In the genomic region with DNA sequence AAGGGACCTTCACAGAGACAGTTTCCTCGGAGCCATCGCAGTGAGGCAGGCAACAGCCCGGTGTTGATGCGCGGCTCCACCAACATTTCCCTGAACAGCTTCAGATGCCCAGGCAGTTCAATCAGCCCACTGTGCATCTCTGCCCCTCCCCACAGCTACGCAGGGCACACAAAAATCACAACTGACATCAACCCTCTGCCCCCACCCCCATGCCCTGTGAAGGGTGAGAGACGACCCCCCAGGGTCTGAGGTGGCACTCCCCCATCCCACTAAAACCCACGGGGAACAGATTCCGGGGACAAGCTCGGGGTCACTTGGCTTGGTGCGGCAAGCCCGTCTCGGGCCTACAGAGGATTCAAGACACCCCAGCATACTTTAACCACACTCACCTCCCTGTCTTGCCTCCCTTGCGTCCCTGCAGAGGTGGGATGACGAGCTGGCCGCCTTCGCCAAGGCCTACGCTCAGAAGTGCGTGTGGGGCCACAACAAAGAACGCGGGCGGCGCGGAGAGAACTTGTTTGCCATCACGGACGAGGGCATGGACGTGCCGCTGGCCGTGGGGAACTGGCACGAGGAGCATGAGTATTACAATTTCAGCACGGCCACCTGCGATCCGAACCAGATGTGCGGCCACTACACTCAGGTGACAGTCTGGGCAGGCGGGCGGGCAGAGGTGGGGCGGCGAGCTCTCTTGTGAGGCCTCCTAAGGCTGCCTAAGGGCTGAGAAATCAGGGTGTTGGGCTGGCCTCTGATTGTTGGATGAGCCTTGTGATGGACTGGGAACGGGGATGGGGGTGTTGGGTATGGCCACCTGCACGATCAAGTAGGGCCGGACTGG, we compare ENCODE assay signal across 9 mouse cellular contexts. TPM values are rescaled to one million over a fixed set of nuclear protein-coding genes. Genes with fewer than 3 reads are reported as not detected.
A peak's percentile ranks its signal among the peaks of the same experiment; 100 is the strongest.
DNase-seq lines count a peak whose midpoint lies in the region; ATAC-seq and TF ChIP-seq lines count a peak whose summit lies in the region.
"Had no signal": no experiment of that assay in that cellular context is flagged by ENCODE, and none has a peak within 500 bp of the region (broad histone marks: within the 10 kb centered on the region; RNA-seq: fewer than 3 reads in every experiment).

No protein-coding gene starts in this region.

- intact Hi-C loops in heart, postnatal 36 days (cut with DNase I), result no loop called here

- no peak overlapping the region; the same call in 1 of the 2 replicates for H3K4me3 ChIP-seq in heart, embryonic 15.5 days
- H3K4me3 ChIP-seq in ES-E14 (ENCODE audit: insufficient read depth in 1 of 2, low read depth in 1 of 2, low read length in 2 of 2, poor library complexity in 1 of 2, severe bottlenecking in 1 of 2), result peak overlapping the region; percentile 31 to 36; a peak in 3 of 4 replicates
- peak overlapping the region; percentile 13; the same call in 1 of the 2 replicates for H3K4me3 ChIP-seq in embryonic facial prominence, embryonic 14.5 days (ENCODE audit: low read depth, low read length)
- H3K4me3 ChIP-seq in midbrain, embryonic 12.5 days, result peak overlapping the region; percentile 12; the same call in 1 of the 2 replicates
- H3K4me3 ChIP-seq: myocyte had no signal

- H3K4me2 ChIP-seq in heart, embryonic 15.5 days, result peak overlapping the region; percentile 40
- peak overlapping the region; percentile 35 for H3K4me2 ChIP-seq in embryonic facial prominence, embryonic 14.5 days (ENCODE audit: low read depth, low read length)
- peak overlapping the region; percentile 14; the same call in 1 of the 2 replicates for H3K4me2 ChIP-seq in midbrain, embryonic 12.5 days (replicated peaks)

- in situ Hi-C loops in ES-E14 (cut with MboI; ENCODE audit: low sequenced_read_pairs in 2 of 2, unreplicated experiment in 2 of 2), result no loop called here

- peaks cover 25% of the 10 kb centered on the region for H3K4me1 ChIP-seq in heart, embryonic 15.5 days (replicated peaks)
- peaks cover 4 to 14% of the 10 kb centered on the region in 2 experiments; a peak in 2 of 4 replicates for H3K4me1 ChIP-seq in ES-E14 (ENCODE audit: control insufficient read depth in 2 of 2, insufficient read depth in 2 of 2, low read length in 2 of 2, poor library complexity in 1 of 2)
- H3K4me1 ChIP-seq in embryonic facial prominence, embryonic 14.5 days (ENCODE audit: control insufficient read depth, insufficient read depth, low read length), result peaks cover 16% of the 10 kb centered on the region
- H3K4me1 ChIP-seq in midbrain, embryonic 12.5 days, result peaks cover 23% of the 10 kb centered on the region

- H3K9ac ChIP-seq in heart, embryonic 15.5 days, result no peak overlapping the region
- peak overlapping the region; percentile 12 for H3K9ac ChIP-seq in ES-E14 (ENCODE audit: insufficient read depth, low read depth, low read length, poor library complexity, severe bottlenecking)
- H3K9ac ChIP-seq in embryonic facial prominence, embryonic 14.5 days (ENCODE audit: low read depth, low read length), result peak overlapping the region; percentile 42
- H3K9ac ChIP-seq in midbrain, embryonic 12.5 days (replicated peaks), result no peak overlapping the region

- no peaks in the 10 kb centered on the region for H3K9me3 ChIP-seq in heart, embryonic 15.5 days (replicated peaks)
- no peaks in the 10 kb centered on the region for H3K9me3 ChIP-seq in ES-E14 (ENCODE audit: control insufficient read depth, insufficient read depth, low read depth, low read length)
- no peaks in the 10 kb centered on the region for H3K9me3 ChIP-seq in embryonic facial prominence, embryonic 14.5 days (ENCODE audit: control insufficient read depth, low read length)
- no peaks in the 10 kb centered on the region for H3K9me3 ChIP-seq in midbrain, embryonic 12.5 days

- peaks cover 31% of the 10 kb centered on the region for H3K27me3 ChIP-seq in heart, embryonic 15.5 days
- H3K27me3 ChIP-seq in embryonic facial prominence, embryonic 14.5 days (replicated peaks; ENCODE audit: control insufficient read depth, insufficient read depth, low read length), result peaks cover 33% of the 10 kb centered on the region
- H3K27me3 ChIP-seq in midbrain, embryonic 12.5 days, result peaks cover 67% of the 10 kb centered on the region

- no peaks in the 10 kb centered on the region for H3K36me3 ChIP-seq in heart, embryonic 15.5 days
- no peaks in the 10 kb centered on the region for H3K36me3 ChIP-seq in ES-E14 (ENCODE audit: control insufficient read depth, insufficient read depth, low read length, poor library complexity, severe bottlenecking)
- H3K36me3 ChIP-seq in embryonic facial prominence, embryonic 14.5 days (ENCODE audit: control insufficient read depth, insufficient read depth, low read length), result no peaks in the 10 kb centered on the region
- no peaks in the 10 kb centered on the region for H3K36me3 ChIP-seq in midbrain, embryonic 12.5 days

- ATAC-seq in heart, embryonic 15.5 days (replicated peaks; ENCODE audit: insufficient number of reproducible peaks, insufficient read depth, low FRiP score, low read depth), result no peak
- ATAC-seq in embryonic facial prominence, embryonic 14.5 days (ENCODE audit: low read depth), result peak; percentile 36
- no peak for ATAC-seq in midbrain, embryonic 12.5 days (ENCODE audit: low FRiP score, low read depth)
- ATAC-seq in erythroid progenitor cell, adult 5-6 weeks (replicated peaks; ENCODE audit: low FRiP score, poor library complexity, severe bottlenecking), result no peak

- DNase-seq in heart, postnatal 36 days, result no peak
- no peak for DNase-seq in ES-E14 (ENCODE audit: low read depth, low spot score)
- DNase-seq in embryonic facial prominence, embryonic 14.5 days (ENCODE audit: low spot score), result no peak
- DNase-seq in right cerebral cortex, postnatal 14 days, result no peak
- DNase-seq in thymus, adult 18-20 months, result no peak

- H3K27ac ChIP-seq in heart, embryonic 15.5 days, result no peak overlapping the region
- H3K27ac ChIP-seq in ES-E14 (ENCODE audit: insufficient read depth, low read depth, low read length, poor library complexity, severe bottlenecking), result no peak overlapping the region
- H3K27ac ChIP-seq in embryonic facial prominence, embryonic 14.5 days (replicated peaks; ENCODE audit: low read depth, low read length), result no peak overlapping the region
- H3K27ac ChIP-seq in midbrain, embryonic 12.5 days (replicated peaks), result no peak overlapping the region

- 32% methylated on average over 41 of the region's 41 CpGs for WGBS in heart, embryonic 15.5 days
- 14% methylated on average over 40 of the region's 41 CpGs for WGBS in embryonic facial prominence, embryonic 14.5 days
- WGBS in midbrain, embryonic 12.5 days, result 14% methylated on average over 41 of the region's 41 CpGs

TF ChIP-seq in ES-E14, 5 proteins besides CTCF, POLR2A, EP300 and RAD21 (continues in another document):
- TF ChIP-seq ZNF384 (IDR thresholded peaks at IDR 0.05; ENCODE audit: low read depth, low read length) (no peak), ZC3H11A (IDR thresholded peaks at IDR 0.05; ENCODE audit: borderline replicate concordance, low read depth, low read length) (no peak)

RNA-seq across cellular contexts. Expression of a gene that starts 4.5 kb away (rescaled TPM):
- polyA plus RNA-seq in heart, embryonic 15.5 days (2015; fragmentation: Nextera tagmentation; extraction: Ambion mirVana), result 4.3 and 5.8 TPM in 2 replicates
- 10 to 100 TPM; 35.9 to 42.4 TPM for total RNA-seq in heart, postnatal 36 days (2021)
- 0.37 and 0.71 TPM in 2 replicates for total RNA-seq in ES-E14 (2012; rRNA removed)
- 1.8 and 3.0 TPM in 2 replicates for polyA plus RNA-seq in embryonic facial prominence, embryonic 14.5 days (2014; fragmentation: Nextera tagmentation; extraction: Ambion mirVana)
- polyA plus RNA-seq in midbrain, embryonic 12.5 days (2016; fragmentation: Nextera tagmentation; extraction: Ambion mirVana), result 1.3 and 2.0 TPM in 2 replicates
- total RNA-seq in erythroid progenitor cell, adult 5-6 weeks (2015; ENCODE audit: low replicate concordance), result 1.1 and 1.3 TPM in 2 replicates
- 3.4 and 3.7 TPM in 2 replicates for total RNA-seq in erythroid progenitor cell, adult 5-6 weeks (2017; ENCODE audit: low replicate concordance)

RNA-seq across cellular contexts. Expression of a gene that starts 25.8 kb away (rescaled TPM):
- polyA plus RNA-seq in heart, embryonic 15.5 days (2015; fragmentation: Nextera tagmentation; extraction: Ambion mirVana), result 224 and 299 TPM in 2 replicates
- total RNA-seq in heart, postnatal 36 days (2021), result 100 to 1,000 TPM; 201 to 211 TPM
- total RNA-seq in ES-E14 (2012; rRNA removed), result 187 and 217 TPM in 2 replicates
- 396 and 441 TPM in 2 replicates for polyA plus RNA-seq in embryonic facial prominence, embryonic 14.5 days (2014; fragmentation: Nextera tagmentation; extraction: Ambion mirVana)
- 407 and 436 TPM in 2 replicates for polyA plus RNA-seq in midbrain, embryonic 12.5 days (2016; fragmentation: Nextera tagmentation; extraction: Ambion mirVana)
- total RNA-seq in erythroid progenitor cell, adult 5-6 weeks (2015; ENCODE audit: low replicate concordance), result 32.1 and 42.3 TPM in 2 replicates
- 12.3 and 31.1 TPM in 2 replicates for total RNA-seq in erythroid progenitor cell, adult 5-6 weeks (2017; ENCODE audit: low replicate concordance)

RNA-seq across cellular contexts. Expression of a gene that starts 38.7 kb away (rescaled TPM):
- 3.0 and 7.0 TPM in 2 replicates for polyA plus RNA-seq in heart, embryonic 15.5 days (2015; fragmentation: Nextera tagmentation; extraction: Ambion mirVana)
- 1 to 10 TPM; 3.5 to 4.5 TPM for total RNA-seq in heart, postnatal 36 days (2021)
- total RNA-seq in ES-E14 (2012; rRNA removed), result 1.9 and 3.8 TPM in 2 replicates
- polyA plus RNA-seq in embryonic facial prominence, embryonic 14.5 days (2014; fragmentation: Nextera tagmentation; extraction: Ambion mirVana), result 10.5 and 12.7 TPM in 2 replicates
- polyA plus RNA-seq in midbrain, embryonic 12.5 days (2016; fragmentation: Nextera tagmentation; extraction: Ambion mirVana), result 3.6 and 5.3 TPM in 2 replicates
- total RNA-seq in erythroid progenitor cell, adult 5-6 weeks (2015; ENCODE audit: low replicate concordance), result 4.0 and 6.3 TPM in 2 replicates
- total RNA-seq in erythroid progenitor cell, adult 5-6 weeks (2017; ENCODE audit: low replicate concordance), result 0.98 and 5.0 TPM in 2 replicates

RNA-seq across cellular contexts. Expression of a gene that starts 53.4 kb away (rescaled TPM):
- 91.1 and 96.0 TPM in 2 replicates for polyA plus RNA-seq in heart, embryonic 15.5 days (2015; fragmentation: Nextera tagmentation; extraction: Ambion mirVana)
- total RNA-seq in heart, postnatal 36 days (2021), result 100 to 1,000 TPM; 228 to 258 TPM
- total RNA-seq in ES-E14 (2012; rRNA removed), result 50.9 and 54.5 TPM in 2 replicates
- polyA plus RNA-seq in embryonic facial prominence, embryonic 14.5 days (2014; fragmentation: Nextera tagmentation; extraction: Ambion mirVana), result 82.1 and 85.6 TPM in 2 replicates
- polyA plus RNA-seq in midbrain, embryonic 12.5 days (2016; fragmentation: Nextera tagmentation; extraction: Ambion mirVana), result 71.7 and 73.7 TPM in 2 replicates
- 24.7 and 32.8 TPM in 2 replicates for total RNA-seq in erythroid progenitor cell, adult 5-6 weeks (2015; ENCODE audit: low replicate concordance)
- total RNA-seq in erythroid progenitor cell, adult 5-6 weeks (2017; ENCODE audit: low replicate concordance), result 29.2 and 38.0 TPM in 2 replicates

RNA-seq across cellular contexts. Expression of a gene that starts 58.0 kb away (rescaled TPM):
- polyA plus RNA-seq in heart, embryonic 15.5 days (2015; fragmentation: Nextera tagmentation; extraction: Ambion mirVana), result 86.8 and 107 TPM in 2 replicates
- 10 to 100 TPM; 27.0 to 27.2 TPM for total RNA-seq in heart, postnatal 36 days (2021)
- 134 and 157 TPM in 2 replicates for total RNA-seq in ES-E14 (2012; rRNA removed)
- 108 and 117 TPM in 2 replicates for polyA plus RNA-seq in embryonic facial prominence, embryonic 14.5 days (2014; fragmentation: Nextera tagmentation; extraction: Ambion mirVana)
- 124 and 129 TPM in 2 replicates for polyA plus RNA-seq in midbrain, embryonic 12.5 days (2016; fragmentation: Nextera tagmentation; extraction: Ambion mirVana)
- total RNA-seq in erythroid progenitor cell, adult 5-6 weeks (2015; ENCODE audit: low replicate concordance), result 43.6 TPM in 2 replicates
- total RNA-seq in erythroid progenitor cell, adult 5-6 weeks (2017; ENCODE audit: low replicate concordance), result 13.3 and 27.9 TPM in 2 replicates

Comparison
In these comparisons a context has a peak if more than half of its experiments do, and no peak if none do; other contexts are left out.
1. H3K9ac ChIP-seq: peak in ES-E14 (single experiment) and embryonic facial prominence, embryonic 14.5 days (single experiment); none in heart, embryonic 15.5 days (single experiment) and midbrain, embryonic 12.5 days (single experiment).
2. RNA of a gene that starts 4.5 kb away (total RNA-seq): 35.9 to 42.4 TPM in heart, postnatal 36 days; 1.1 to 3.7 TPM in erythroid progenitor cell, adult 5-6 weeks and 0.37 to 0.71 TPM in ES-E14; every median in the first group is over 4 times any median in the second.
3. Peak in every context shown above with its lines, with median percentiles within 50 percentile points of each other: H3K4me2 ChIP-seq.